Mouse (Mus musculus) bone marrow macrophage, adult 2 months (primary cell): Measurements from ENCODE around the gene Chst11. TPM values are rescaled to one million over a fixed set of nuclear protein-coding genes. Genes with fewer than 3 reads are reported as not detected.

ENCODE experiments used
- H3K27ac ChIP-seq: 2 replicates; pipeline ENCODE4 v1.5.1; 2012; ENCODE audit warnings: low read depth, low read length; ENCODE audit not compliant: insufficient read depth
- H3K4me1 ChIP-seq: 2 replicates; pipeline ENCODE4 v1.6.1; 2012; ENCODE audit warnings: low read length; ENCODE audit not compliant: control insufficient read depth, insufficient read depth
- H3K4me3 ChIP-seq: 2 replicates; pipeline ENCODE4 v1.5.1; 2012; ENCODE audit warnings: mild to moderate bottlenecking, low read length, moderate library complexity; ENCODE audit not compliant: insufficient read depth
- CTCF ChIP-seq: IDR thresholded peaks from 2 replicates; pipeline ENCODE4 v1.5.1; 2012; ENCODE audit warnings: low read depth, mild to moderate bottlenecking, low read length, moderate library complexity
- POLR2A ChIP-seq: IDR thresholded peaks from 2 replicates; pipeline ENCODE4 v1.6.1; 2012; ENCODE audit warnings: mild to moderate bottlenecking, low read depth, low read length, borderline replicate concordance
- polyA plus RNA-seq: library from polyadenylated mRNA; stranded (reverse); fragments of >200 nt; gene quantifications from 2 replicates; pipeline ENCODE4 v1.2.4, GENCODE M21; 2012; ENCODE audit not compliant: missing spikeins, insufficient read depth, insufficient read length

The Chst11 gene
- polyA plus RNA-seq, 1 experiment: 0.88 TPM

DNA sequence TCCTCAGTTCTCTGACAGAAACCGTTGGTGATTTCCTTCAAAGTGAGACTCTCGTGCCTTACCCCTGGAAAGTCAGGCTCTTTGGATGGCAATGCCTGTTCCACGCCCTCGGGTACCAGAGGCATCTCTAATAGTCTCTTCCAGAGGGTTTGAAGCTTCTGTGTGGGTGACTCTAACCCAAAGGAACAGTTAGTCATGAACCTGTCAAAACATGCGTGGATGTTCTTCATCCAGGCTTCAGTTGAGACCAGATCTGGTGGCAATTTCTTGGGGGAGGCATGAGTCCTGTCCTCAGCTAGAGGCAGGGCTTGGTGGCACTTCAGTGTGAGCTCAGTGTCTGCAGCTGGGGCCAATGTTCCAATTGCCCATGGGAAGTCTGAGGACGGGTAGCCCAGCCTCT, 80.9 kb downstream of the Chst11 start:
- Histone ChIP-seq H3K4me1 (no peaks in the 10 kb centered on the region), H3K4me3 (no peak overlapping the region), H3K27ac (no peak overlapping the region)
- TF ChIP-seq POLR2A (no peak), CTCF (no peak)

DNA sequence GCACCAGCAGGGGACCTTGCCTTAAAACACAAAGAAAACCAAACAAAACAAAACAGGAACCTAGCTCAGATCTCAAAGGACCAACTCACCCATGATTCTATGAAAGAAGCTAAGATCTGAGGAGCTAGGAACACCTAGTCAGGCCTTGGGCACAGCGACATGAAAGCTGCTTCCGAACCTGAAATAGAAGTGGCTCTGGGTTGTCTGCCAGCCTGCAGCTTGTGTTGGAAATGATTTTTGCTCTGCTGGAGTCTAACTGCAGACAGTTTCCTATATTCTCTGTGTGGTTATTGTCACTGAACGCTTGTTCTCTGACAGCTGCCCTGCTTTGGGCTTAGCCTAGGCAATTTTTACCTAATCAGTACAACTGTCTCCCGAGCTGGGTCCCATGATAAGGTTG, 82.0 kb downstream of the Chst11 start:
- H3K4me1 ChIP-seq: no peaks in the 10 kb centered on the region
- no peak overlapping the region for H3K27ac ChIP-seq
- H3K4me3 ChIP-seq: no peak overlapping the region
- TF ChIP-seq POLR2A: no peak
- TF ChIP-seq CTCF: no peak

- Histone ChIP-seq H3K4me3 (no peak overlapping the region), H3K4me1 (no peaks in the 10 kb centered on the region), H3K27ac (no peak overlapping the region)
- no peak for TF ChIP-seq CTCF
- no peak for TF ChIP-seq POLR2A
Measured at GRCm38 (mm10) chr10:83068466-83068865, 83.2 kb downstream of the Chst11 start.

- TF ChIP-seq CTCF (no peak), POLR2A (no peak)
- H3K4me1 ChIP-seq: no peaks in the 10 kb centered on the region
- no peak overlapping the region for H3K4me3 ChIP-seq
- H3K27ac ChIP-seq: no peak overlapping the region
Measured at GRCm38 (mm10) chr10:83069791-83070190, 84.5 kb downstream of the Chst11 start.

DNA sequence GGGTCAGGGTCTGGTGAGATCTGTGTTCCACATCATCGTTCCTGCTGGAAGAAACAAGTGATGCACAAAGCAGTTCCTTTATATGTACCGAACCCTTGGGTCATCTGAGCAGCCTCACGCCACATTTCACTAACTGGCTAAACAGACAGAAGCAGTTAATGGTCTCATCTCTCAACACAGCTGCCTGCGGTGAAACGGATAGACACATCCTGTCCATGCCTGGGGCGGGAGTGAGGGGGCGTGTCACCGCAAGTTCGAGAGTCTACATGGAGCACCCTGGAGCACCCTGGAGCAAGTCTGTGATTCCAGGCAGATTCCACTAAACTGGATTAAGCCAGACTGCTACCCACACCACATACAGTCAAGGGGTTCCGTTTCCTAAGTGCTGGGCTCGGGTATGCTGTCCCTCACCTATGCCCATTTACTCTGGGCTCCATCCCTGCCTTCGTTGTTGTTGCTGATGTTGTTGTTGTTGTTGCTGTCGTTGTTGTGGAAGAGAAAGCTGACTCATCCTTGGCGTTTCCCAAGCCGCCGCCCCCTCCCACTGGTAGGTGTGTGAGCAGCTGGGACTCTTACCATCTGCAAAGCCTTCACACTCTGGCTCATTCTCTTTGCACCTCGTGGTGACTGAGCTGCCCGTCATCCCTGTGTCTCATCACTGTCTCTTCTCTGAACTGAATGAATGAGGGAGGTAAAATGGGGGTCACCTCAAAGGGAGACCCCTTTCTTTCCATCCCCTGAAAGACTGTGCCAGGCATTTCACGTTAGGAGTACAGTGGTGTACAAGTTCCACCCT, 86.7 kb downstream of the Chst11 start:
- Histone ChIP-seq H3K4me3 (no peak overlapping the region), H3K4me1 (no peaks in the 10 kb centered on the region), H3K27ac (no peak overlapping the region)
- TF ChIP-seq POLR2A: no peak
- no peak for TF ChIP-seq CTCF

GRCm38 (mm10) chr10:83073119-83073518, 87.8 kb downstream of the Chst11 start:
- Histone ChIP-seq H3K4me1 (no peaks in the 10 kb centered on the region), H3K27ac (no peak overlapping the region), H3K4me3 (no peak overlapping the region)
- TF ChIP-seq CTCF (no peak), POLR2A (no peak)

GRCm38 (mm10) chr10:83076816-83077215, 91.5 kb downstream of the Chst11 start:
- TF ChIP-seq POLR2A: no peak
- no peak for TF ChIP-seq CTCF
- Histone ChIP-seq H3K4me1 (no peaks in the 10 kb centered on the region), H3K4me3 (no peak overlapping the region), H3K27ac (no peak overlapping the region)

DNA sequence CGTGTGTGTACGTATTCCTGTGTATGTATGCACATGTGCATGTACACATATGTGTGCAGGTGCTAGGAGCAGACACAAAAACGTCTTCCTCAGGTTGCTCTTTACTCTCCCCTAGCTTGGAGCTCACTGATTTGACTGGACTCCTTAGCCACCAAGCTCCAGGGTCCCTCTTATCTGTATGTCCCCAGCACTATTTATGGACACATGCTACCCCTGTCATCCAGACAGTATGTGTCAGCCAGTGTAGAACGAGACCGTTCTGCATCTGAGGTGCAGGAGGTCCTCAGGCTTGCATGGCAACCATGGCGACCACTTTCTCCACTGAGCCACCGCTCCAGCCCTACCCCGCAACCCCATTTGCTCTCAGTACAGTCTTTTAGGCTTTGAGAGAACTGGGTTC, 93.4 kb downstream of the Chst11 start:
- H3K4me1 ChIP-seq: no peaks in the 10 kb centered on the region
- TF ChIP-seq CTCF: no peak
- no peak for TF ChIP-seq POLR2A

DNA sequence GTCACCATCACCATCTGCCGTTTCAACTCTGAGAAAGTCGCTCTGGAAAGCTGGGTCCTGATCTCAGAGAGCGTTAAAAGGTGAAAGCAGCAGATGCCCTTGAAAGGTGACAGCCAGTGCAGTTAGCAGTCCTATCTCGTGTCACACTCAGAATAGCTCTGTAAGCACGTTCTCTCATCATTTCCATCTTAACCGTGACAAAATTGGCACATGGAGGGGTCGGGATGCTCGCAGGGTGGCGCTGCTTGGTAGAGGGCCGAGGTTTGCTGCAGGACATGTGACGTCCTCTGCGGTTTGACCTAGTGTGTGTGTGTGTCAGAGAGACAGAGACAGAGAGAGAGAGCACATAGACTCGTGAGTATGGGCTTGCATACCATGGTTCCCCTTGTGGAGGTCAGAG, 94.5 kb downstream of the Chst11 start:
- Histone ChIP-seq H3K4me3 (no peak overlapping the region), H3K4me1 (no peaks in the 10 kb centered on the region), H3K27ac (no peak overlapping the region)
- TF ChIP-seq CTCF (no peak), POLR2A (no peak)

More for the DNA sequence above, 93.4 kb downstream of the Chst11 start:
- Histone ChIP-seq H3K27ac (no peak overlapping the region), H3K4me3 (no peak overlapping the region)

DNA sequence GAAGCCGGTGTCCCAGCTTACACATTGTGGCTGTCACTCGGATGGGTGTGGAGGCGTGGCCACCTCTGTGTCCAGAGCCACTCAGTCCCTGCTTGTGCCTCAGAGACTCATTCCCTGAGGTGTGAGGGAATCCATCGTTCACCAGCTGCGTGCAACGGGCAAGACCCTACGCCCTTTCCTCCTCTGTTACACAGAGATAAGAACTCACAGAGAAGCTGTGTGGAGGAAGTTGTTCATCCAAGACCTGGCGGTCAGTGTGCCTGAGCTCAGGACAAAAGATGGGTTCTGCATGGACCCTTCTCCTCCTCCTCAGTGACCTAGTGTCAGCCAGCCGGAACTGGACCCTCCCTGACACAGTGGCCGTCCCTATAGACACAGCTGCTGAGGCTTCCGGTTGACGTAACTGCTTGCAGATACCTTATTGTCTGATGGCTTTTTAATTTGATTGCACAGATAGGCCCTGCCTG, 95.0 kb downstream of the Chst11 start:
- TF ChIP-seq CTCF: no peak
- TF ChIP-seq POLR2A: no peak
- H3K4me3 ChIP-seq: no peak overlapping the region
- no peak overlapping the region for H3K27ac ChIP-seq
- no peaks in the 10 kb centered on the region for H3K4me1 ChIP-seq
